Mouse (Mus musculus) adrenal gland, adult 18-20 months (tissue): ENCODE data around the gene Cnppd1. TPM values are rescaled to one million over a fixed set of nuclear protein-coding genes. Genes with fewer than 3 reads are reported as not detected.
A peak's percentile ranks its signal among the peaks of the same experiment; 100 is the strongest.

ENCODE experiments used
- DNase-seq, 2 experiments: peaks; one replicate each; pipeline ENCODE4 v3.0.0; 2021 to 2022; ENCODE audit warnings: low spot score in 2 of 2
- total RNA-seq, 2 experiments: library from RNA; stranded (reverse); gene quantifications; 1 replicate in 1 of 2; 2 replicates in 1 of 2; pipeline ENCODE4 v1.2.3; 2021

Cnppd1 gene
- total RNA-seq, 2 experiments from 2014 or later: 32.3 to 33.2 TPM

DNA sequence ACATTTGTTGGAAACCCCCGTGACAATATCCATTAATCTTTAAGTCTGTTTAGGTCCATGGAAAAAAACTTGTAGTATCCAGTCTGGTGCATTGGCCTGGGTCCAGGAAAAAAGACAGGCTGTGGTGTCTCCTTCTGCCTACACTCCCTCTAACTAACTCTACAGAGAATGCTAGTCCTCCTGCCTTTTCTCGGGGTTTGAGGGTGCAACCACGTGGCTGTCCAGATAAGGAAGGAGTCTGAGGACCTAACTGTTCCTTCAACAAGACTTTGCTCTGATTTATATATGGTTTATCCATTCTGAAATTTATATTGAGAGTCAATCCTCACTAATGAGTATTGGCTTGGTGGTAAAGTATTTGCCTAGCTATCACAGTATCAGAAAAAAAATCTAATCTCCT, 13.3 kb upstream of the Cnppd1 start:
- no peak for DNase-seq

DNA sequence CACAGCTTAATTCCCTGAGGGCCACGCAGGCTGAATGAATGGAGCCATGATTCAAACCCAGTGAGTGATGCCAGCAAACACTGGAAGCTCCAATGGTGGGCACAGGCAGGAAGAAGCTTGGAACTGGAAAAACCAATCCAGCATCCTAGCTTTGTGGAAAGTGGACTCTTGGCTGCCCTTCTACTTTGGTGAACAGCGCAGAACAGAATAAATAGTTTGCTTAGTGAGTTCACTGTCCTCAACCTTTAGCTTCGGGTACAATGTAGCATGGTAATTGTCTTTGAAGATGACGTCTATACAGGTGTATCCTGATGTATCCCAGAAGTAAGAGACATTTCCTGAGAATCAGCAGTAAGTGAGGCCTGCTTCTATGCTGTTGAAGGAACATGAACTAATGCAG, 6.2 kb upstream of the Cnppd1 start:
- no peak for DNase-seq

DNA sequence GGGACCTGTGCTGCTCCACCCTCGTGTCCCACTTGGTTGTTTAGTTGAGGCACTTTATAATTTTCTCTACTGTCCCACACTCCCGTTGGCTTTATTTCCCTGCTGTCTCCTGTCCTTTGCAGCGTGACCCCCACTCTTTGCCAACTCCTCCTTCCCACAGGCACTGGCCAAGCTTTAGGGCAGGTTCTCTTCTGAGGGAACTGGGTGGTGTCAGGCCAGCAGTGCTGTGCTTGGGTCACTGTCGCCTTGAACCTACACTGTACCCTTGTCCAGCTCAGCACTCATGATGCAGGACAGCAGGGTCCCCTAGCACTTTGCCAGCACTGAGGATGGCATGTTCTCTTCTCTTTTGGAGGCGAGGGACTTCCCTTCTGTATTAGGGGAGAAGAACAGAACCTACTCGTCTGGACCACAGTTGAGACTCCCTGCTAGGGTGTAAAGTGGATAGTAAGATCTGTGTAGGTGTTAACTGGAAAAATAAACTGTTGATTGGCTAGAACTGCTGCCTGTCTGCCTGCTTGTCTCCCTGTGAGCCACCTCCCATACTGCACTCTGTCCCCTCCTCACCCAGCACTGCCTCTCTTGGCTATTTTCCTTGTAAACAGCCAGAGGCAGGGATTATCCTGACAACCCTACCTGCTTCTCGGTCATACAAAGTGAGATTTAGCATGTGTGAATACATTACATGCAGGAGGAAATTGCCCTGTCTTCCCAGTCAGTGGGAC, 5.1 kb upstream of the Cnppd1 start:
- no peak for DNase-seq

DNA sequence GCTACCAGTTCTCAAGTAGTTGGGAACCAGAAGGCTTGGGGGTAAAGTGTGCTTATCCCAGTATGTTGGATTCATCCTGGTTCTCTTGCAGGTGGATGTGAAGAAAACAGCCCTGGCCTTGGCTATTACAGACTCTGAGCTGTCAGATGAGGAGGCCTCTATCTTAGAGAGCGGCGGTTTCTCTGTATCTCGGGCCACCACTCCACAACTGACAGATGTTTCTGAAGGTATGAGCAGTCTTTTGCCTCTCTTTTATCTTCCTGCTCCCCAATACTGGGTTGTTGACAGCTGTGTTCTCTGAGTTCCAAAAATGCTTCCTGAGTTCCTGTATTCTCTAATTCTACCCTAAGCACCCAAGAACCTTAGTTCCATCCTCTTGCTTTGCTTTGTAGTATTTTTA, 3.1 kb upstream of the Cnppd1 start:
- no peak for DNase-seq

DNA sequence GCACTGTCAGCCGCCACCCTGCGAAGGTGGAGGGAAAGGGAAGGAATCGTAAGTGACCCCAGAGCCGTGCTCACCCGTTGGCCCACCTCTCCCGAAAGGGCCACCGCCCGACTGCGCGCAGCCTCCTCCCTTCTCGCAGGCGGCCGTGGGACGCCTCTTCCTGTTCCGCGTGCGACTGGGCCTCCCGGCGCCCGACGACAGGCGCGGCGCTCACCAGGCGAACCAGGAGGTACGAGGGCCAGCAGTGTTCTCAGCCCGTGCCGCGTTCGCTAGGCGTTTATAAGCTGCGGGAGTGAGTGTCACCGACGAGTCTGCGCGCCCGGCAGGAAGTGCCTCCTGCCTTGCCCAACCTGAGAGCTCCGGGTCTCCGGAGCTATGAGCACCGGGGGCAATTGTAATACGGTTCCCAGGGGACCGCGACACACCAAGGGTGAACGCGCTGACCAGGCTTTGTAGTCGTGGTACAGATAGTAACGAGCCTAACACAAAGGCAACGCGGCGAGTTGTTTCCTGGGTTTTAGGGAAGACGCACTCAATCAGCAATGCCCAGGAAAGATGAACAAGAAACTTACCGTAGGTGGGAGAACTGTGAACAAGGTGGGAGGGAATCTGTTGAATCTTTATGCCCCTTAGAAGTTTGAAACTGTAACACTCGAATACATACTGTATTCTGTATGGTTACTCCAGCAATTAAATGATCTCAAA, 873 bp downstream of the Cnppd1 start:
- DNase-seq: peak; percentile 72 to 81

DNA sequence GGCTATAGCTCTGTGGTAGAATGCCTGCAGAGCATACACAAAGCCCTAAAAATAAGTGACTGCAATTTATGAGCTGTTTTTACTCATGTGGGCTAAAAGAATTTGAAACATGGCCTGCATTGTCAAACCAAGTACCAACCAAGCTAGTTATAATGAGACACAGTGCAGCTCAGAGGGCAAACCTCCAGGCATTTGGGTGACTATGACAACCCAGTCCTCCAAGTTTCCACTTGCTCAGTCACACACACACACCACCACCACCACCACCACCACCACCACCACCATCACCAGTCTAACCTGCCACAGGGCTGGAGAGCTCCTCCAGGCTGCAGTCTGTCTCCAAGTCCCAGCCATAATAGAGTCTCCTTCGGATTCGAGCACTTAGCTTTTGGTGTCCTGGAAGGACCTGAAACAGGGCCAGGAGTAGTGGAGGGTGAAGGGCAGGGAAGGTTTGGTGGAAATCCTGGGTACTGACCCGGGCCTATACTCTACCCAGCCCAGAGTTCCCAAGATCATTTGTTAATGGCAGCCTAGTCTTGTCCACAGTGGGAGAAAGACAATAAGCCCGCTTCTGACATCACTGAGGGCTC, 1.8 kb downstream of the Cnppd1 start:
- no peak for DNase-seq

DNA sequence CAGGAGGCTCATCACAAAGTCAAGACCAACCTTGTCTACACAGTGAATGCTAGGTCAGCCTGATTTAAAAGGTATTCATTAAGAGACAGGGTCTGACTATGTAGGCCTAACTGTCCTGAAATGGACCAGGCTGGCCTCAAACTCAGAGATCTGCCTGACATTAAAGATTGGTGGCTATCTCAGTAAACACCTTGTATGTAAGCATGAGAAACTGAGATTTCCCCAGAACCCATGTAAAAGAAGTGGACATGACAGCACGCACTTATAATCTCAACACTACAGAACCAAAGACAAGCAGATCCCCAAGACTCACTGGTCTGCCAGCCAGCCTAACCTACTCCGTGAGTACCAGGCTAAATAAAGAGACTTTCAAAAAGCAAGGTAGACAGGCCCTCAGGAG, 4.1 kb downstream of the Cnppd1 start:
- no peak for DNase-seq

DNA sequence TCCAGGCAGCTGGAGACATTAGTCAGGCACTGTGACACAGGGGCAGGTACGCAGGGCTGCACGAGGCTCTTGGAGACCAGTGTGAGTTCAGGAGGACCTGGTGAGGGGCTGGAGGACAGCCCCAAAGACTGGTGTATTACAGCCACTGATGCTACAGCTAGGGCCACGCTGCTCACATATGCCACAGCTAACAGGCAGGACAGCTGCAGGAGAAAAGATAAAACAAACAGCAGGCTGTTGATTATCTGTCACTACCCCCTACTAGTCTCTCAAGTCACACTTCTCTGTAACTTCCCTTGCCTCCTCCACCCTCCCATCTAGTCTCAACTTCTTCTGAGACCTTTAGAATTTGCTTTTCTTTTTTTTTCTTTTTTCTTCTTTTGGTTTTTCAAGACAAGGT, 5.8 kb downstream of the Cnppd1 start:
- DNase-seq: no peak

DNA sequence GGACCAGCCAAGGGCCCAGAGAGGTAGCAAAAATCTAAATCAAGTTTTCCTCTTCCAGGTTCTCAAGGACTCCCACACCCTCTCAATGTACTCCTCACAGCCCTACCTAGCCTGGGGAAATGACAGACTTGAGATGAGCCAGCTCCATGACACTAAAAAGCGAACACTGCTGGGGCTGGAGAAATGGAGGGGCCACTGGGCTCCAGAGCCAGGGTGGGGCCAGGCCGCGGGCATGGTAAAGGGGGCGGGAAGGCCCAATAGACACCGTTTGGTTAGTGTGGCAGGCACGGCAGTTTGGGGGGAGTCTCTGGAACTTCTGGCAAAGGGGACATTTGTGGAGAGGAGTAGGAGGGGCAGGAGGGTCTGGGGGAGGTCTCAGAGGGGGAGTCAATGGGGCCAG, 6.2 kb downstream of the Cnppd1 start:
- DNase-seq: no peak

DNA sequence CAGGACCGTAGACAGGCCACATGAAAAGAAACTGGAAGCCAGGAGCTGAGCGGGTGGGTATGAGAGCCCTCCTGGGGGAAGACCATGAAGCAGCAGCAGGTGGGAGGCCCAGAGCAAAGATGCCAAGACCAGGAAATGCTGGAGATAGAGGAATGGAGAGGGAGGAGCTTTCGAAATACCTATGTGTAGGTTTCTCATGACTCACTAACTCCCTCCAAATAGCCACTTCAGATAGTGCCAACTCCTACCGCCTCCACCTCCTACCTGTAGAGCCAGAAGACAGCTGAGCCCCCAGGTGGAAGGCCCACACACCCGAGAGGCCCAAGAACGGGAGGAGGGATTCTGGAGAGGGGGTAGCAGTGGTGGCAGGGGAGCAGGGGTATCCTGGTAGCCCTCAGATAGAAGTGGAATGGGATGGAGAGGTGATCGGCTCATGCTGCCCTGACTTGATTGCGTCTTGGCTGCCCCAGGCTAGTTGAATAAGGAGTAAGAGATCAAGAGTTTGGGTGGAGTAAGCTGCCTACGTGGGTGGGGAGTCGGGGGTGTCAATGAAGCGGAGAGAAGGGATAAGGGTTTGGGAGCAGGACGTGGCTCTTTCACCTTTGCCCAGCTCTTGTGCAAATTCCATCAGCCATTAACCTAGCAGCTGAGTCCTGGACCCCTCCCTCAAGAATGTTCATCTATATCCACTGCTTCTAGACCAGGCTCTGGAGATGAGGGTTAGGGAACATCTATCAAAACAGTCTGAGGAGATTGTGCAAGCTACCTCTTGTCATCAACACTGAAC, 8.9 kb downstream of the Cnppd1 start, which contains the start of gene Slc23a3:
Slc23a3 (minus strand) TSS at position 470 of the 787 bp plus-strand sequence.
- DNase-seq: no peak

DNA sequence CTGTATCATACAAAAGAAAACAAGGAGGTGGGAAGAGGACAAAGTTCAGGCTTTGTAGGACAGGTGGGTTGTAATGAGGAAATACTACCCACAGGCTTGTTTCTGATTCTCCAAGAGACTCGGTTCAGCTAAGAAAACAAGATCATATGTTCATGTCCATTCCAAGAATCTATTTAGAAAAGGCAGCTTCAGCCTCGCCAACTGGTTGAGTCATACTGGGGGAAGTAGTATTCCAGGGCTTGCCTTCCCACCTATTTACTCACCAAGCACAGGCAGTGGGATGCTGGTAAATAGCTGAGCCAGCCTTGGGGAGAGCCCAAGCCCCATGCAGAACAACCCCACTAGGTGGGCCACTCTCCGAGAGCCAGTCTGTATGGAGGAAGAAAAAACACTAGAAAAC, 13.9 kb downstream of the Cnppd1 start:
- no peak for DNase-seq

DNA sequence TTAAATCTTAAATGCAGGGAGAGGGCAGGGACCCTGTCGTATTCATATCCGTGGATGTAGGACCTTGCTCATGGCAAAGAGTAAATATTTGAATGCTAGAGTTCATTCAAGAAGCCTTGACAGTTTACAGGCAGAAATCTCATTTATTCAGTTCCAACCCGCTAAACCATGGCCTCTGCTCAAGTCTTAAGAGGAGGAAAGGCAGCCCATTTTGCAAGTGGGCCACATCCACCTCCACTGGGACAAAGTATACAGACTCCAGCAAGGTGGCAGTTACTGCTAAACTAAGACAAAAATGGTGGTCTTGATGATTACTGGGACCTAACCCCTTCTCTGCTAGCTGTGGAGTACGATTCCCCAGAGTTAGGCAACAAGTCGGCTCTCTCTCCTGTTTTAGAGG, 17.1 kb downstream of the Cnppd1 start:
- no peak for DNase-seq

DNA sequence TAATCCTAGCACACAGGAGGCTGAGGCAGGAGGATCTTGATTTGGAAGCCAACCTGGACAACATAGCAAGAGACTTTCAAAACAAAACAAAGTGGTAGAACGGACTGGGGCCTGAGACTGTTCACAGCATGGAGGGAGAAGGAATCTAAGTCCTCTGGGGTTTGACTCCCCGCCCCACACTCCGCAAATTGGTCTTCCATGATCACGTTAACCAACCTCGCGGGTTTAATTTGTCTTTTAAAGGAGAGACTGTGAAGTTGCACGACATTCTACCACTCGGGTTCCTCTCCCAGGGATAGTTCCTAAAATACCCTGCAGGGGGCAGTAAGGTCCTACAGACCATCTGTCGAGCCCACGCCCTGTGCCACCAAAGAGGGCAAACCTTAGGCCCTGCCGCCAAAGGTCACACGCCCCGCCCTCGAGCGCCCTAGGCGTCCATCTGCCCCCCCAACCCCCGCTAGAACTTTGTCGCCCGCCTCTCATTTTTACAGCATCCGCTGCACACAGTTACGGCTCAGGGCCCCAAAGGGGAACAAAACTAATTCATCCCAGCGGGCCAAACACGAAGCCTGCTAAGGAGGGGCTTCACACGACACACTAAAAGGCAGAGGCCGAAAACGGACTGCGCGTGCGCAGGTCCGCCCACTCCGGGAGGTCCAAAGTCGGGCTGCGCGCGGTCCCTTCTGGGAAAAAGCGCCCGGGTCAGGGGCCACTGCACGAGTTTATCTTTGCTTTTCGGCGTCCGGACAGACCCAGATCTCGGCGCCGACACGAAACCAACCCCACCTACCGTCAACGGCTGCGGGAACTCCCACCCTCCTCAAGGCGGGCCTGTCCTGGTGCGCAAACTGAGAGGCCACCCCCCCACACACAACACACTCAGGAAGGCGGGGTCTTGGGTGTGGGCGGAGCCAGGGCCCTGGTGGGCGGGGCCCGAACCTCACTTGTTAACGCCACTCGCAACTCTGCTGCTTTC, 17.9 kb downstream of the Cnppd1 start, which contains the start of gene Nhej1:
Nhej1 (minus strand) TSS at position 855 of the 976 bp plus-strand sequence.
- peak; percentile 92 to 93 for DNase-seq

DNA sequence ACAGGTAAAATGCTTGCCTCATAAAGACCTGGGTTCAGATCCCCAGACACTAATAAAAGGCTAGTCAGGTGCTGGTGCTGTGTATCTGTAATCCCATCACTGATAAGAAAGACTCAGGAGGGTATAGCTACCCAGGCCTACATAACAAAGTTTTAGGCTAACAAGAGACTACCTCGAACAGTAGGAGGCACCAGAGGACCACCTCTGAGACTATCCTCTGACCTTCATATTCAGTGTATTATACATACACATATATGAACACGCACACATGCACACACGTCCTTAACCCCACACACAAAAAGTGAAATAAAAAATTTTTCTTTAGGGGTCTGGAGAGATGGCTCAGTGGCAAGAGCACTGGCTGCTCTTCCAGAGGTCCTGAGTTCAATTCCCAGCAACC, 20.3 kb downstream of the Cnppd1 start:
- no peak for DNase-seq

Other genes starting within 250 kb of the Cnppd1 start
- under 1 TPM; 0.58 to 0.76 TPM for gene Cryba2, start 249.6 kb downstream of the Cnppd1 start, total RNA-seq
- gene Cfap65, start 207.1 kb downstream of the Cnppd1 start, total RNA-seq: not detected
- gene Ihh, start 191.0 kb downstream of the Cnppd1 start, total RNA-seq: under 1 TPM; 0.13 to 0.20 TPM
- gene Nhej1, start 17.5 kb downstream of the Cnppd1 start, total RNA-seq: 1 to 10 TPM; 6.1 to 7.4 TPM
- under 1 TPM; 0.32 to 0.63 TPM for gene Slc23a3, start 8.8 kb downstream of the Cnppd1 start, total RNA-seq
- 10 to 100 TPM; 86.5 to 95.1 TPM for gene Retreg2, start 67 bp upstream of the Cnppd1 start, total RNA-seq
- 10 to 100 TPM; 29.4 to 31.8 TPM for gene Zfand2b, start 25.9 kb upstream of the Cnppd1 start, total RNA-seq
- gene Abcb6, start 37.7 kb upstream of the Cnppd1 start, total RNA-seq: 10 to 100 TPM; 23.1 to 23.3 TPM
- gene Ankzf1, start 49.4 kb upstream of the Cnppd1 start, total RNA-seq: 10 to 100 TPM; 13.0 to 18.5 TPM
- 10 to 100 TPM; 38.0 to 42.7 TPM for gene Atg9a, start 49.5 kb upstream of the Cnppd1 start, total RNA-seq
- 10 to 100 TPM; 16.6 to 22.8 TPM for gene Glb1l, start 68.1 kb upstream of the Cnppd1 start, total RNA-seq
- 100 to 1,000 TPM; 117 to 119 TPM for gene Stk16, start 68.1 kb upstream of the Cnppd1 start, total RNA-seq
- gene Tuba4a, start 77.2 kb upstream of the Cnppd1 start, total RNA-seq: 100 to 1,000 TPM in 1 of 2 experiments, 10 to 100 TPM in 1; 48.9 to 119 TPM
- not detected for gene A630095N17Rik, start 89.4 kb upstream of the Cnppd1 start, total RNA-seq
- gene Dnajb2, start 93.7 kb upstream of the Cnppd1 start, total RNA-seq: 100 to 1,000 TPM; 118 to 204 TPM
- 10 to 100 TPM; 51.0 to 59.5 TPM for gene Ptprn, start 121.8 kb upstream of the Cnppd1 start, total RNA-seq
- 100 to 1,000 TPM; 141 to 165 TPM for gene Resp18, start 135.7 kb upstream of the Cnppd1 start, total RNA-seq
- 10 to 100 TPM; 90.1 to 90.6 TPM for gene Dnpep, start 175.3 kb upstream of the Cnppd1 start, total RNA-seq
- 10 to 100 TPM; 15.9 to 21.3 TPM for gene Des, start 217.6 kb upstream of the Cnppd1 start, total RNA-seq
- 10 to 100 TPM in 1 of 2 experiments, 1 to 10 TPM in 1; 7.3 to 10.8 TPM for gene Speg, start 232.6 kb upstream of the Cnppd1 start, total RNA-seq